Mouse (Mus musculus): ENCODE results near the gene Gcgr. TPM values are rescaled to one million over a fixed set of nuclear protein-coding genes. Genes with fewer than 3 reads are reported as not detected.

Gene Gcgr
- polyA plus RNA-seq, 1 experiment from 2014 or later = 0.50 TPM

DNA sequence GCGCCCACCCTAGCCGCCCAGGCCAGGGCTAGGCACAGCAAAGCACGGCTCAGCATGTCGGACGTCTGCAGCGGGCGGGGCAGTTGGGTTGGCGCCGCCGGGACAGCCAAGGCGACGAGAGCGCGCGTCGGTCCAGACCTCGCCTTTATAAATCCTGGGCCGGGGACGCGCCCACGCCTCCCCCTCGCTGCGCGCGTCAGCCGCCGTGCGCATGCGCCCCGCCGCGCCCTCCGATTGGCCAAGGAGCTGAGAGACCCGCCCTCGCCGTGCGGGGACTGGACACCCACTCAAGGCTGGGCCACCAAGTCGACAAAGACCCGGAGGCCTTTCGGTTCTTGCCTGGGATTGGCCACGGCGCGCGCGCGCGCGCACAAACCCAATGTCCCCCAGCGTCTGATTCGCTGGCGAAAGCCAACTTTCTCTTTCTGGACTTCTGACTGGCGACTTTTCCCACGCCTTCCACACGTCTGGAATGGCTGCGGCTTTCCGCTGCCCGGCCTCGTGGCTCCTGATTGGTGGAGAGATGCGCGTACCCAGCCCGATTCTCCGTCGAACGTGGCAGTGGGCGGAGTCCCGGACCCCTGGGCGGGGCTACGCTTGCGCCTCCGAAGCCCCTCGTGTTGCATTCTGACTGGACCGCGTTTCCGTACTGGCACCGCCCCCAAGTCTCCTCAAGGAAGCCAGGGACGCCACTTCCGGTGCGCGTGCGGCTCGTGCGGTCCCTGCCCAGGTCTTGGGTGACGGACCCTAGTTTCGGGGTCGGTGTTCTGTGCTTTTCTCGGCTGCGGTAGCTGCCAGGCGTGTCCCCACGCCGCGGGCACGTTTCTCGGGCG is 42.5 kb downstream of the Gcgr start, which contains the start of gene P4hb:
P4hb (minus strand) TSS at position 502 of the 833 bp plus-strand sequence.
- Histone ChIP-seq H3K9ac (ENCODE audit: low read length) (peak within 1 kb of the TSS; percentile 94), H3K4me1 (replicated peaks; ENCODE audit: control insufficient read depth, insufficient read depth, low read length) (peaks cover 15% of the 10 kb centered on the region), H3K4me3 (ENCODE audit: low read depth, low read length) (peak within 1 kb of the TSS; percentile 98), H3K9me3 (ENCODE audit: control insufficient read depth, low read length) (no peaks in the 10 kb centered on the region), H3K36me3 (ENCODE audit: control insufficient read depth, insufficient read depth, low read length) (peaks cover 42% of the 10 kb centered on the region), H3K27ac (ENCODE audit: low read depth) (peak within 1 kb of the TSS; percentile 95), H3K4me2 (ENCODE audit: low read length) (peak within 1 kb of the TSS; percentile 85), H3K27me3 (replicated peaks; ENCODE audit: control insufficient read depth, insufficient read depth, low read length) (no peaks in the 10 kb centered on the region)
- under 1% methylated on average over 94 of the region's 94 CpGs for WGBS
- ATAC-seq (replicated peaks; ENCODE audit: low FRiP score, low TSS enrichment, low read depth) (peak; percentile 96), DNase-seq (ENCODE audit: low spot score) (peak; percentile 99)

DNA sequence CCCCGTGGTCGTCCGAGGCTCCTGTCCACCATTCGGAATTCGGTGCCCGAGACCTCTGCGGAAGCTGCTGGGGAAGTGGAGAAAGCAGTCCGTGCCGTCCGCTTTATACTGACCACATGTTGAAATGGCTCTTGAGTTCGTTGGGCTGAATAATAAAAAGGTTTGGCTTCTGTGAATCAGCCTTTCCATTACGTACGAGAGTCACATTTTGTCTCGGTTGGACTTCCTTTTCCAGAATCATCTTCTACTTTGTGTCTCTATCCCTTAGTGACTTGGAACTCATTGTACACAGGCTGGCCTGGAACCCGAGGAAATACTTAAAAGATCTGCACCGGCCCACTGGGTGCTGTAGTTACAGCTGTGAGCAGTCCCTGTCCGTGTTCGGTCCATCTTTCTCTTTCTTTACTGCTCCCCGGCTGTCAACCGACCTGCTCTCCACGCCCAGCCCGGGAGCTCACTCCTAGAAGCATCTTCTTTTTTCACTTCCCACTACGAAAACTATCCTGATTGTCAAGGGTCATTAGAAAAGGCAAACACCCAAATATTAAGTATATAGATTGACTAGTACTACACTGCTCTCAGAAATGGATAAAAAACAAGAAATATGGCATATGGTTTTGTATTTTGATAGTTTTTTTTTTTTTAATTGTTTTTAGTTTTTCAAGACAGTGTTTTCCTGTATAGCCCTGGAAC is 43.2 kb downstream of the Gcgr start:
- H3K27ac ChIP-seq (ENCODE audit: low read depth) = peak overlapping the region; percentile 95
- peaks cover 15% of the 10 kb centered on the region for H3K4me1 ChIP-seq (replicated peaks; ENCODE audit: control insufficient read depth, insufficient read depth, low read length)
- H3K27me3 ChIP-seq (replicated peaks; ENCODE audit: control insufficient read depth, insufficient read depth, low read length) = no peaks in the 10 kb centered on the region
- H3K36me3 ChIP-seq (ENCODE audit: control insufficient read depth, insufficient read depth, low read length) = peaks cover 42% of the 10 kb centered on the region
- H3K9me3 ChIP-seq (ENCODE audit: control insufficient read depth, low read length) = no peaks in the 10 kb centered on the region
- ATAC-seq (replicated peaks; ENCODE audit: low FRiP score, low TSS enrichment, low read depth) = no peak
- peak overlapping the region; percentile 94 for H3K9ac ChIP-seq (ENCODE audit: low read length)
- DNase-seq (ENCODE audit: low spot score) = no peak
- peak overlapping the region; percentile 85 for H3K4me2 ChIP-seq (ENCODE audit: low read length)
- under 1% methylated on average over 23 of the region's 23 CpGs for WGBS
- H3K4me3 ChIP-seq (ENCODE audit: low read depth, low read length) = peak overlapping the region; percentile 98

GRCm38 (mm10) chr11:120574278-120574600 is 43.7 kb downstream of the Gcgr start:
- 44% methylated on average over 5 of the region's 5 CpGs for WGBS
- H3K4me2 ChIP-seq (ENCODE audit: low read length) = peak overlapping the region; percentile 85
- ATAC-seq (replicated peaks; ENCODE audit: low FRiP score, low TSS enrichment, low read depth) = no peak

DNA sequence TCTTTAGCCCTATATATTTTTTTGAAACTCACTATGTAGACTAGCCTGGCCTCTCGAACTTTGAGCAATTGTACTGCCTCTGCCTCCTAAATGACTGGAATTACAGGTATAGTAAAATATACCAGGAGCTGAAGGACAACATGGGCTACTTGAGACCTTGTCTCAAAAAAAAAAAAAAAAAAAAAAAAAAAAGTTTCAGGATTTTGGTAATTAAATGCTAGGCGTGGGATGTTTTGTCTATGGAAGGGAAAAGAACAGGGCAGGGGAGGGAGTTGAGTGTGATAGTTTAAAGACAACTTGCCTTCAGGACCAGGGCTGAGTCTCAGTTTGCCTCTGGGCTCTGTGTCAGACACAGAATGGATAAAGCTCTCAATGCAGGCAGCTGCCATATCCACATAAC is 44.5 kb downstream of the Gcgr start:
- Histone ChIP-seq H3K9me3 (ENCODE audit: control insufficient read depth, low read length) (no peaks in the 10 kb centered on the region), H3K4me2 (ENCODE audit: low read length) (no peak overlapping the region), H3K4me1 (replicated peaks; ENCODE audit: control insufficient read depth, insufficient read depth, low read length) (peaks cover 24% of the 10 kb centered on the region), H3K4me3 (ENCODE audit: low read depth, low read length) (no peak overlapping the region), H3K27me3 (replicated peaks; ENCODE audit: control insufficient read depth, insufficient read depth, low read length) (no peaks in the 10 kb centered on the region), H3K36me3 (ENCODE audit: control insufficient read depth, insufficient read depth, low read length) (peaks cover 49% of the 10 kb centered on the region), H3K27ac (ENCODE audit: low read depth) (no peak overlapping the region), H3K9ac (ENCODE audit: low read length) (no peak overlapping the region)
- ATAC-seq (replicated peaks; ENCODE audit: low FRiP score, low TSS enrichment, low read depth) = no peak
- no peak for DNase-seq (ENCODE audit: low spot score)
- WGBS = 85% methylated on average over 2 of the region's 2 CpGs

More at GRCm38 (mm10) chr11:120574278-120574600, 43.7 kb downstream of the Gcgr start:
- peak overlapping the region; percentile 94 for H3K9ac ChIP-seq (ENCODE audit: low read length)
- H3K27ac ChIP-seq (ENCODE audit: low read depth) = peak overlapping the region; percentile 95; the same call in 1 of the 2 replicates
- H3K4me1 ChIP-seq (replicated peaks; ENCODE audit: control insufficient read depth, insufficient read depth, low read length) = peaks cover 16% of the 10 kb centered on the region
- H3K4me3 ChIP-seq (ENCODE audit: low read depth, low read length) = peak overlapping the region; percentile 98
- no peaks in the 10 kb centered on the region for H3K27me3 ChIP-seq (replicated peaks; ENCODE audit: control insufficient read depth, insufficient read depth, low read length)
- no peaks in the 10 kb centered on the region for H3K9me3 ChIP-seq (ENCODE audit: control insufficient read depth, low read length)
- peaks cover 45% of the 10 kb centered on the region for H3K36me3 ChIP-seq (ENCODE audit: control insufficient read depth, insufficient read depth, low read length)
- no peak for DNase-seq (ENCODE audit: low spot score)

DNA sequence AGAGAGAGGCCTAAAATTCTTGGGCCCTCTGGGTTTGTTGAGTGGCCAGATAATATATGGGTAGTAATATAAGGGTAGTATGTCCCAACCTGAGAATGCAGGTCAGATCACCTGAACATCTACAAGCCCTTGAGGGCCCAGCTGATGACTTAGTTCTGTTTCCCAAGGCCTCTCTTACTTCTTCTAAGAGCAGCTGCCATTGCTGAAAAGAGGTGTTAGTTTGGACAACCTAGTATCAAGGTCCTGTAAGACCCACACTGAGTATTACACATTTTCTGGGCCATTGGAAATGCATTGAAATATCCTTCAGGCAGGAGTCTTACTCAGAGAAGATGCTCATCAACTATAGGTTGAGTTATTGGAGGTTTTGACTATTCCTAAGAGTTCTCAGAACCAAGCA is 45.4 kb downstream of the Gcgr start:
- Histone ChIP-seq H3K9me3 (ENCODE audit: control insufficient read depth, low read length) (no peaks in the 10 kb centered on the region), H3K36me3 (ENCODE audit: control insufficient read depth, insufficient read depth, low read length) (peaks cover 41% of the 10 kb centered on the region), H3K9ac (ENCODE audit: low read length) (no peak overlapping the region), H3K4me2 (ENCODE audit: low read length) (no peak overlapping the region), H3K4me1 (replicated peaks; ENCODE audit: control insufficient read depth, insufficient read depth, low read length) (peaks cover 27% of the 10 kb centered on the region), H3K27me3 (replicated peaks; ENCODE audit: control insufficient read depth, insufficient read depth, low read length) (no peaks in the 10 kb centered on the region), H3K4me3 (ENCODE audit: low read depth, low read length) (no peak overlapping the region), H3K27ac (ENCODE audit: low read depth) (no peak overlapping the region)
- ATAC-seq (replicated peaks; ENCODE audit: low FRiP score, low TSS enrichment, low read depth) (no peak), DNase-seq (ENCODE audit: low spot score) (no peak)

GRCm38 (mm10) chr11:120576365-120576981 is 46.0 kb downstream of the Gcgr start:
- 76% methylated on average over 3 of the region's 3 CpGs for WGBS
- ATAC-seq (replicated peaks; ENCODE audit: low FRiP score, low TSS enrichment, low read depth) = no peak
- peaks cover 36% of the 10 kb centered on the region for H3K36me3 ChIP-seq (ENCODE audit: control insufficient read depth, insufficient read depth, low read length)
- no peaks in the 10 kb centered on the region for H3K27me3 ChIP-seq (replicated peaks; ENCODE audit: control insufficient read depth, insufficient read depth, low read length)
- H3K4me1 ChIP-seq (replicated peaks; ENCODE audit: control insufficient read depth, insufficient read depth, low read length) = peaks cover 22% of the 10 kb centered on the region
- no peak for DNase-seq (ENCODE audit: low spot score)
- no peak overlapping the region for H3K27ac ChIP-seq (ENCODE audit: low read depth)
- no peak overlapping the region for H3K4me2 ChIP-seq (ENCODE audit: low read length)
- H3K9ac ChIP-seq (ENCODE audit: low read length) = no peak overlapping the region
- no peak overlapping the region for H3K4me3 ChIP-seq (ENCODE audit: low read depth, low read length)
- H3K9me3 ChIP-seq (ENCODE audit: control insufficient read depth, low read length) = no peaks in the 10 kb centered on the region

DNA sequence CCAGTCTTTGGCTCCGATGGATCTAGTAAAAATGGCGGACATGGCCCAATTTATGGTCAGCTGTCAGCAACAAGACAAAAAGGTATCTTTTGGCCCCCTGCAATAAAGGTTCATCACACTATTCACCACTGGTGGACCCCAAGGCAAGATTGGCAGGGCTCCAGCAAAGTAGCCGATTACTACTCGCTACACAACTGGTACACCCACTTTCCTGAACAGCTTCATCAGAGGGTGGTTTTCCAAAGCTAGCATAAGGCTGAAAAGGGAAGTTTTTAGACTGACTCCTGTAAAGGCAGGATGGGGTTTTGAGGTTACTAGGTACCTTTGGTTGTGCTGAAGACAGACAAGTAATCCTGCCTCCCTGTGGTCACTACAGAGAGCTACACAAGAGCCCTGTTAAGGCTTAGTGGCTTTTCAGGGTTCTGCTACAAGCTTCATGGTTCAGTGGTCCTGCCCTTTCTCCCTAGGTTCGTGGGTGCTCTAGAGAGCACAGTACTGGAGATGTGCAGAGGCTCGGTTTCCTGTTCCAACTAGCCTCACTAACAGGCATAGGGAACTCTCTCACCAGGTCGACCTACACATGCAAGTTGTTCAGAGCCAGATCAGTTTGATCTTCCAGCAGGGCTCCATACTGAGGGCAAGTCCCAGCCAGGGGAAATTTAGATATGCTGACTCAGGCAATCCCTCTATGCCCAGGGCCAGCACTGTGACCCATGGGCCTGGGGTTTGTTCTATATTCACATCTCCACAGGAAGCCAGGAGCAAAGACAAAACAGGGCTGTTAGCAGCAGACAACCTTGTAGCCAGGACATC is 46.9 kb downstream of the Gcgr start:
- H3K4me1 ChIP-seq (replicated peaks; ENCODE audit: control insufficient read depth, insufficient read depth, low read length) = peaks cover 25% of the 10 kb centered on the region
- H3K4me3 ChIP-seq (ENCODE audit: low read depth, low read length) = no peak overlapping the region
- no peak for DNase-seq (ENCODE audit: low spot score)
- H3K36me3 ChIP-seq (ENCODE audit: control insufficient read depth, insufficient read depth, low read length) = peaks cover 35% of the 10 kb centered on the region
- no peaks in the 10 kb centered on the region for H3K27me3 ChIP-seq (replicated peaks; ENCODE audit: control insufficient read depth, insufficient read depth, low read length)
- H3K9ac ChIP-seq (ENCODE audit: low read length) = no peak overlapping the region
- no peaks in the 10 kb centered on the region for H3K9me3 ChIP-seq (ENCODE audit: control insufficient read depth, low read length)
- WGBS = 85% methylated on average over 7 of the region's 7 CpGs
- ATAC-seq (replicated peaks; ENCODE audit: low FRiP score, low TSS enrichment, low read depth) = no peak
- H3K4me2 ChIP-seq (ENCODE audit: low read length) = no peak overlapping the region
- 0 out of 2 replicates have a peak overlapping the region, but pooled peaks have one; percentile 10 for H3K27ac ChIP-seq (ENCODE audit: low read depth)

All from intestine, embryonic 14.5 days (tissue).